Mouse (Mus musculus) 416B (cell line): ENCODE measurements around the gene Adgrf3.

ENCODE experiments used
- DNase-seq: peaks from one replicate; pipeline ENCODE4 v3.0.0; 2011; ENCODE audit warnings: low read depth

Adgrf3 gene

DNA sequence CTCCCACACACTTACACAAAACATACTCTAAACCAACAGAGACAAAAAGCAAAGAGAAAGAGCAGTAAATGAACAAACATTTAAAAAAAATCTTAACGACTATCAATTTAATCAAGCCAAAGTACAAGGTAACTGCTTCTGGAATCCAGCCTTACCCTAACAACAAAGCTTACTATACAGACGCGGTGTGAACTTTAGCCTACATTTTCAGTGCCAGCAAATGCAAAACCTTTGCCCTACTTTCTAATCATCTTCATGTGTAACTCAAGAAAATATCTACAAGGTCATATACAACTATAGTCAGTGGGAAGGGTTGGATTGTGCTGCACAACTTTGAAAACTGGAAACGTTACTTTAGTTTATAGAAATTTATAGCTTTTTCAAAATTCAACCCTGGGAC lies 53.5 kb downstream of the Adgrf3 start:
- DNase-seq: no peak

- DNase-seq: no peak
These were observed 57.2 kb downstream of the Adgrf3 start for GRCm38 (mm10) chr5:30148133-30148920.

- DNase-seq: no peak
These were observed 59.0 kb downstream of the Adgrf3 start for GRCm38 (mm10) chr5:30146526-30146925.
